Mouse (Mus musculus) ES-E14 (cell line): ENCODE data around the gene Gpr146.

ENCODE experiments used
- CHD2 ChIP-seq: IDR thresholded peaks from 2 replicates; pipeline ENCODE4 v1.6.1; 2014; ENCODE audit warnings: mild to moderate bottlenecking, low read depth, low read length, inconsistent platforms
- HCFC1 ChIP-seq: IDR thresholded peaks from 2 replicates; pipeline ENCODE4 v1.6.1; 2012; ENCODE audit warnings: low read length, inconsistent platforms, borderline replicate concordance; ENCODE audit not compliant: insufficient read depth
- MAFK ChIP-seq: IDR thresholded peaks from 2 replicates; pipeline ENCODE4 v1.6.1; 2014; ENCODE audit warnings: mild to moderate bottlenecking, low read depth, low read length, inconsistent platforms; ENCODE audit not compliant: insufficient read depth
- ZC3H11A ChIP-seq: IDR thresholded peaks from 2 replicates; pipeline ENCODE4 v1.6.1; 2012; ENCODE audit warnings: low read depth, mild to moderate bottlenecking, inconsistent platforms, low read length, borderline replicate concordance
- ZNF384 ChIP-seq: IDR thresholded peaks from 2 replicates; pipeline ENCODE4 v1.6.1; 2012; ENCODE audit warnings: low read depth, low read length, inconsistent platforms

DNA sequence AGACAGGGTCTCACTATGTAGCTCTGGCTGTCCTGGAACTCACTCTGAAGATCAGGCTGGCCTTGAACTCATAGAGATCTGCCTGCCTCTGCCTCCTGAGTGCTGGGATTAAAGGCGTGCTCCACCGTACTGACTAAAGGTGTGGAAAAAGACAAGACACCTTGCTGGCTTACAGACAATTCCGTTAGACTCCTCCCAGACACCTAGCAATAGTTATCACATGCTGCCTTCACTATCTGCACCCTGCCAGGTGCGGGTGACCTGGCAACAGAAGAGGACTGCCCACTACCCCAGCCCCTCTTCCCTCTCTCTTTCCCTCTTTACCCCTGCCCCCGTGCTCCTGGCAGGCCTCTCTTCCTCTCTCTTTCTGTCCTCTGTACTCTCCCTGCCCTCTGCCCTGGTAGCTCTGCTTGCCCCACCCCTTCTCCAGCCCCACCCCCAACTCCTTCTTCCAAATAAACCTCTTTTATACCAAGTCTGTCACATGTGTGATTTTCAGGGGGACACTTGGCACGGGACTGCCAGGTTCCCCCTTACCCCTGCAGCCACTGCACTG, 3.5 kb upstream of the Gpr146 start:
- TF ChIP-seq HCFC1 (no peak), CHD2 (no peak), MAFK (no peak), ZNF384 (no peak), ZC3H11A (no peak)
